Mouse (Mus musculus): ENCODE measurements around the gene Ankrd28.

DNA sequence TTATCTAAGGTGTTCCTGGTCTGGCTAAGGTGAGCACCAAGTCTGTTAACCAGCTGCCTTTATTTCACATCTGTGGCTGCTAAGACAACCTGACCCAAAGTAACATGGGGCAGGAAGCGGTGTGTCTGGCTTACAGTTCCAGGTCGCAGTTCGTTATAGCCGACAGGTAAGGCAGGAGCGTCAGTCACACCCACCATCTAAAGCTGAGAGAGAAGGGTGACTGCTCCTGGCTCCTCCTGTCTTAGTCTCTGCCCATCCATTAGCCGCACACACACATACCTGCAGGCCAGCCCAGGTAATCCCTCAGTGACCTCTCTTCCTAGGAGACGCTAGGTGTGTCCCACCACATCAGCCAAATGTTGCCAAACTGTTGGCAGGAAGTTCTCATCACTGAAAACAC lies 174.1 kb downstream of the Ankrd28 start:
- TF ChIP-seq CTCF (IDR thresholded peaks at IDR 0.05; ENCODE audit: control insufficient read depth, insufficient read depth, insufficient read length) (no peak), USF1 (IDR thresholded peaks at IDR 0.05; ENCODE audit: low read depth) (no peak), MYOG (IDR thresholded peaks at IDR 0.05; ENCODE audit: control insufficient read depth, extremely low read depth, insufficient read length) (no peak), CEBPB (IDR thresholded peaks at IDR 0.05; ENCODE audit: low read depth) (no peak), FOSL1 (IDR thresholded peaks at IDR 0.05; ENCODE audit: insufficient read depth, low read length, poor library complexity, severe bottlenecking) (no peak), MAX (IDR thresholded peaks at IDR 0.05) (no peak)
